Mouse (Mus musculus): ENCODE results near the gene Susd2.

Susd2 gene

DNA sequence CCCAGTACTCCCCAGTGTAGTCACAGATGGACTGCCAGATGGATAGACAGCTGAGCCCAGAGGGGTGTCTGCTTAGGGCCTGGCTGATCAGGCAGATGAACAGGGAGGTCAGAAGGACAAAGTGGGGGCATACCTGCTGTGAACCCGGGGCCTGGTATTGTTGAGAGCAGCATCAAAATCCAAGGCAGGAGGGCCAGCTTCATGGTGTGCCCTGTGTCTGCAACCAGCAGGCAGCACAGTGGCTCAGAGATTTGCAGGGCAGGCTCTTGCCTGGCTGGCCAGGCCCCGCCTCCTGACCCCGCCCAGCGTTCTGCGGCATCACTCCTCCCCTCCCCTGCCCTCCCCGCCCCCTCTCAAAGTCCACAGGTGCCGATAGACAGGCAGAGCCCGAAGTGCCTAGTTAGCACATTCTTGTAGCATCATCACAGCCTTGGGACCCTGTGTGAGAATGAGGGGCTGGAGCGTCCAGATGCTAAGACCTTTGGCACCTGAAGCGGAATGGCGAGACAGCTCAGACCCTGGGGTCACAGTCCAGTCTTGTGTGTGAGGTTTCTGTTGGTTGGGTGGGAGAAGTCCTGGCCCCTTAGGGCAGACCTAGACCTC lies at the start of gene Susd2:
Gene Susd2, minus strand, starts transcription at position 268 of the 603 bp plus-strand sequence.
- DNase-seq = peak; percentile 92

DNA sequence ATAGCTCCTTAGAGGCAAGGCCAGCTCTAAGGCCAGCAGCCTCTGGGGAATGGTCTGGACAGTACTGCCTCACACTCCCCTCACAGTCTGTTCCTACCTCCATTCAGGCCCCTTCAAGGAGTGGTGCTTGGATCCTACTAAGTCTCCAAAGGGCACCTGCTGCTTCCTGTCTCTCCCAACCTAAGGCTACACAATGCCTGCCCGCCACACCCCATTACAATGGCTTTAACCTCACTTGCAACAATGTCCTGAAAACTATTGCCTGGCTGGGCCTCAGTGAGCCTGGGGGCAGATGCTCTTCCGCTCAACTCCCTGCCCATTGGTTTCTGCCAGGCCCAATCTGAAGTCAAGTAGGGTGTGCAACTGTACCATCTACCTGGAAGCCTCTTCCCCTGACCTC lies 44.8 kb upstream of the Susd2 start:
- DNase-seq = no peak

DNA sequence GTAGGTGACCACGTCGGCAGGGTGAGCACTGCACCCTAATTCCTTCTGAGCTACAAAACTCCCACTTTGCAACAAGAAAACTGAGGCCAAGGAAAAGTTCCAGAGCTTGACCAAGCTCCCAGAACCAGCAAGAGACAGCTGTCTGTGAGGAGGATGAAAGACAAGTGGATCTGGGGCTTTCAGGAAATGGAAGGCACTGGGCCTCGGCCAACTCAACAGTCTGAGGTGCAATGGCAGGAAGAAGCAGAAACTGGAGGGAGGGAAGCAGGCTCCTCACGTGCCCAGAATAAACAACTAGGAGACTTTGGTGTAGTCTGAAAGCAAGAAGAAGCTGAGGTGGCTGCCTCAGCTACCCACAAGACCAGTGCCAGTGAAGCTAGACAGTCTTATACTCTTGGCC lies 42.9 kb upstream of the Susd2 start:
- no peak for DNase-seq

DNA sequence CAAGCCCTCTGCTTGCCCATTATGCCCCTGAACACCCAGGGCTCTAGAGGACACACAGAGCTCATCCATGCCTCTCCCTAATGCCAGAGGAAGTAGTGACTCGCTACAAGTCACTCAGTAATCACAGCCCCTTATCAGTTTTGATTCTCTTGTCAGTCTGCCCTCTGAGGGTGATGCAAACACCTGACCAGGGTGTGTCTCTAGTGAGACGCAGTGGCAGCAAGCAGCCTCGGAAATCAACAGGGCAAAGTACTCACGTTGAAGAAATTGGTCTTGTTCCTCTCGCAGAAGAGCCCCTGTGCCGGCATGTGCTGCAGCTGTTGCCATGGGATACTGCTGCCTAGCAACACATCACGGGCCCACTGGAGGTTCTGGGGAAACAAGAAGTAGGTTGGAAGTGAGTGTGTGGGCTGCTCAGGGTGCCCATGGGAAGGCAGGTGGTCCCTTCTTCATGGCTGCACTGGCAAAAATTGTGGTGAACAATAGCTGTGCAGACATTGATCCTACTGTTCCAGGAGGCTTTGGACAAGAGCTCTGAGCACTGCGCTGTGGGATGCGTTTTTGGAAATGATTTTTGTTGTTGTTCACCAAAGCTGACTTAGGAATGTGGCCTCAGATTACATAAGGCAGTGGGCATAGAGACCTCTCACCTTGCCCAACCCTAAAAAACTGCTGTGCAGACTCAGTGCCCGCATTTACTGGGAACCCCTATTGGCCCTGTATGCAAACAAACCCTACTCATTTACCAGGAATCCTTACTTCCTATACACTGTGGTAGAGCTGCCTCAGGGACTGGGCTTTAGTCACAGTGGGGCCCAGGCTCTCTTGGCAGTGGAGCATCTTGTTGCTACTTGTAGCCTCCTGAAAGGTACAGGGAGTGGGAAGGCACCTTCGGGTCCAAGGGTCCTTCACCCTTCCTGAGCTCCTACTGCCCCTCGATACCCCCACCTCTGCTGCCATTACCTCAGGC lies 40.5 kb upstream of the Susd2 start:
- DNase-seq = no peak

DNA sequence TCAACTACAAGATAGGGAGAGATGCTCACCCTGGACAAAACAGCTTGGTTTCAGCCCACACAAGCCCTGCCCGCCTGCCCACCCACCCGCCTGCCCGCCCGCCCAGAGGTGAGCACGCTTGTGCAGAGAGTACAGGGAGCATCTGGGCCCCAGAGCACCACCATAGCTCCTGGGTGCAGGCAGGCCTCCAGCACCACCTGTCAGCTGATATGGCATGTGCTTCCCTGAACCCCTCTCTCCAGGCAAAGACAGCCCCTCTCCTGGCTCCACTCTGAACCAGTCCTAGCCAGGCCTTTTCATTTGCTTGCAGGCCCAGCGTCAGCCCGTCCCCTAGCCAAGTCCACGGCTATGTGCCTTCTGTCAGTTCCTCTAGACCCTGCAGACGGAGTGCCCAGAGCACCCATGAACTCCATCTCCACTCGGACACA lies 36.8 kb upstream of the Susd2 start:
- peak; percentile 68 for DNase-seq

DNA sequence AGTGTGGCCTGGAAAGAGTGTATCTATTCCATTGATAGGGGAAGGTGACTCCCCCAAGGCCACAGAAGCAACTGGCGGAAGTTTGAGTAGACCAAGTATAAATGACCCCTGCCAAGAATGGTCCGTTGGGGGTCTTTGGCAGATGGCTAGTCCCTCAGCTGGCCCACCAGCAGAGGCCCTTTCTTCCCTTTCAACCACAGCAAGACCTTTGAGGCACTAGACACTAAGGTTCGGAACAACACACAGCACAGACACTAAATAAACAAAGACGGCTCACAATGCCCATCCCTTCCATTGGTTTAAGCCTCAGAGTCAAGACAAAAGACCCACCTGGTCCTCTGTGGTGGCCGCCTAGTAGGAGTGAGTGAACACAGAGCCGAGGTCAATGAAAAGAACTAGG lies 35.4 kb upstream of the Susd2 start:
- DNase-seq = no peak

DNA sequence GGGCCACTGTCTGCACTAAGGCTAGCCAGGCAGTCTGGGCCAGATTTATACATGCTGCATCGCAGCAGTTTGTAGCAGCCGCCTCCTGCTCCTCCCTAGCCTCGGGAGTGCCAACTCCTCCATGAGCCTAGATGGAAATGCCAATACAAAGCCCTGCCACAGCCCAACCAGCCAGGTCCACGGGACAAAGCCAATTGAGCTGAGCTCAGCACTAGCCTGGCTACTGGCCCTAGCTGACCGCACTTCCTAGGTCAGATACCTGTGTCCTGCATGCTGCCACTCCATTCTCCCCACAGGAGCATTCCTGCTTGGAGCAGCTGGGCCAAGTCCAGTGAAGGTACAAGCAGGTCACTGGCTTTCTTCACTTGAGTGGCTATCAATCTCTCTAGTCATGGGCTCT lies 34.2 kb upstream of the Susd2 start:
- peak; percentile 83 for DNase-seq

DNA sequence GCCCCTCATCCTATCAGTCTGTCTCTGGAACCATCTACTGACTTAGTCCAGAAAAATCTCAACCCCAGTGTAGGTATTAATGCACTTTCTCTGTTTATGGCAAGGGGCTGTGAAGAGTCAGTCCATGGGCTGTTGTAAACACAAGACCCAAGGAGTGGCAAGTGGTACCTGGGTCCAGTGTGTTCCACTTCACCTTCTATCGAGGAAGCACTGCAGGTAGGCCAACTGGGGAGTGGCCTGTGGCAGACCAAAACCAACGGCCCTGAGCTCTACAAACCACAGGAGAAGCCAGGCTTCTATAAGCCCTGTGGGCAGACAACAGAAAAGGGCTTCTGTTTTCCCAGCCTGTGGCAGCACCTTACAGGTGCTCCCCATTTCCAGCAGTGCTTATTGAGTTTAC lies 33.8 kb upstream of the Susd2 start:
- DNase-seq = no peak

DNA sequence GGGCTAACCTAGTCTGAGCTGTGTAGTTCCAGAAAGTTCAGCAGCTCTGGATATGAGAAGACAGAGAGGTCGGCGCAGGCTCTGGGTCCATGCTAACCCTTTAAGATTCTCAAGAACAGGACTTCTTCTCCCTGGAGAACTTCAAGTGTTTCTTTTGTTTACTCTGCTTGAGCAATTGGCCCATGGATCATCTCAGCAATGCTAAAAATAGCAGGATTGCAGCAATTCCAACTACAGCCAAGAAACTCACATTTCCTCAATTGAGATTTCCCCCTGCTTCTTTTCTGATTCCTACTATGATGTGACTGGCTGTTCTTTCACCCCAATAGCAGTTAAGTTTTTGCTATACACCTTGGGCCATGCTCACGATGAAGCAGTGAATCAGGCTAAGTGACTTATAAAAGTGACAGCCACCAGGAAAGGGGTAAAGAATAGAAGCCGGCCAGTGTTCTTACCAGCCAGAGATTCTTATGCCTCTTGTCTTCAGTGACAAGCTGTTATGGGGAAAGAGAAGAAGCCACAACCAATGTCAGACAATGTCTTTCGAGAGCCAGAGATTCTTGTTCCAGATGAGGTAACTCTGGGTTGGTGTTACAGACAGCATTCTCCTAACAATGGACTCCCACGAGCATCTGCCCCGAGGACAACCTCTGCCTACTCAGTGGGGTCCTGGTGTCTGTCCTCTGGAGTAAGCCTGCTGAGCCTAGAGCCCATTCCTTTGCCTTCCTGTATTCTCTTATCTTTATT lies 33.2 kb upstream of the Susd2 start:
- no peak for DNase-seq

DNA sequence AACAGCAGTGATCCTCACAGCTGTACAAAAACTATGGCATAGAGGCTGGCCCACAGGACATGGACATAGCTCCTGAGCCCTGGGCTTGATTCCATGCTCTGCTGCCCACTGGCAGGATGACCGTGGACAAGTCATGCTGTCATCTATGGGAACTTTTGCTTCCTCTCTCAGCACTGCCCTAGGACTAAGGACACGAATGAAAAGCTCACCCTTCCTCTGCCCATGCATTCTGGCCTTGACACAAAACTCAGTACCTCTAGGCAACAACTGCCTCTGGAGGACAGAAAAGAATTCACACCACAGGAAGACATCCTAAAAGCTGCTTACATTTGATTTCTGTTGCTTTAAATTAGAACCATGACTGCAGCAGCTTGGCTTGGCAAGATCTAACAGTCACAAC lies 32.5 kb upstream of the Susd2 start:
- no peak for DNase-seq

DNA sequence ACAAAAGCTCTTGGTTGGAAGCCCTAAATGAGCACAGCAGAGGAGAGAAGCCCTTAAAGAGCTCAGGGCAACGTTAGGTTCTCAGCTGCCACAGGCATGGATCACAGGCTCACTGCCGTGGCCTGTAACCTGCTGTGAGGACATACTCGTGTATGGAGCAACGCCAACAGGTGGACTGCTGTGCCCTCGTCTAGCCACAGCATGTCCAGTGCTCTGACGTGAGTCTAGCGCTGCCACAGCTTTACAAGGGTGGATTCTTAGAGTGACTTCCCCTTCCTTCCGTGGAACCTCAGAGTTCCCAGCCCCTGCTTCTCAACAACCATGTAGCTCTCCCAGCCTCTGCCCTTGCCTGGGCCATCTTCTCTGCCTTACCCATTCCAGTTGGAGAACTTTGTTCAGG lies 31.8 kb upstream of the Susd2 start:
- no peak for DNase-seq

DNA sequence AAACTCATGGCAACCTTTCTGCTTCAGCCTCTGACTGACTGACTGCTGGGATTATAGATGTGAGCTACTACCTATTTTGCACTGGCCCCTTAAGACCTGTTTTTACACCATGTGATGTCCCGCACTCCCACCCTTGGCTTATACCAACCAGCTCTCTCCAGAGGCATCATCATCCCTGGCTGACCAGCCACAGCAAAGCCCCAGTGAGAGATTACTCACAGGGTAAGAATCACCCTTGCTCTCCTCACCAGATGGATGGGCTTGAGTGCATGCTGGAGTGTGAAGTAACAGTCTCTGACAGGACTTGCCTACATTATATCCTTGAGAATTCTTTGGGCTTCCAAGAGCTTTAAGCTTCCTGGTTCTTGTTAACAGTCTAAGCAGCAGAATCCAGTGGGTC lies 26.1 kb upstream of the Susd2 start:
- DNase-seq = no peak

DNA sequence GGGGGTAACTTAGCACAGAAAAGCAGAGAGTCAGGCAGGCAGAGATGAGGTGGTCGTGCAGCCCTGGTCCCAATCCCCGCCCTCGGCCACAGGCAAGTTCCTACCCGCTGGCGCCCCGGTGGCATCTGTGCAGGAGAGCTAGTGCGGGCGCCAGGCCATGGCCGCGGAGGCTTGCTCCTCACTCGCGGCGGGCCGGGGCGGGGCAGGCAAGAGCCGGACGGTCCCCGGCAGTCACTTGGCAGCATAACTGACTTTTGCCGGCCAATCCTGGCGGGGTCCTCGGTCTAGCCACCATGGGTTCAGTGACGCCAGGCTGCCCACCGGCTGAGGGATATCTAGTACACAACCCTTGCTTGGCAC lies 24.1 kb upstream of the Susd2 start:
- DNase-seq = peak; percentile 88

DNA sequence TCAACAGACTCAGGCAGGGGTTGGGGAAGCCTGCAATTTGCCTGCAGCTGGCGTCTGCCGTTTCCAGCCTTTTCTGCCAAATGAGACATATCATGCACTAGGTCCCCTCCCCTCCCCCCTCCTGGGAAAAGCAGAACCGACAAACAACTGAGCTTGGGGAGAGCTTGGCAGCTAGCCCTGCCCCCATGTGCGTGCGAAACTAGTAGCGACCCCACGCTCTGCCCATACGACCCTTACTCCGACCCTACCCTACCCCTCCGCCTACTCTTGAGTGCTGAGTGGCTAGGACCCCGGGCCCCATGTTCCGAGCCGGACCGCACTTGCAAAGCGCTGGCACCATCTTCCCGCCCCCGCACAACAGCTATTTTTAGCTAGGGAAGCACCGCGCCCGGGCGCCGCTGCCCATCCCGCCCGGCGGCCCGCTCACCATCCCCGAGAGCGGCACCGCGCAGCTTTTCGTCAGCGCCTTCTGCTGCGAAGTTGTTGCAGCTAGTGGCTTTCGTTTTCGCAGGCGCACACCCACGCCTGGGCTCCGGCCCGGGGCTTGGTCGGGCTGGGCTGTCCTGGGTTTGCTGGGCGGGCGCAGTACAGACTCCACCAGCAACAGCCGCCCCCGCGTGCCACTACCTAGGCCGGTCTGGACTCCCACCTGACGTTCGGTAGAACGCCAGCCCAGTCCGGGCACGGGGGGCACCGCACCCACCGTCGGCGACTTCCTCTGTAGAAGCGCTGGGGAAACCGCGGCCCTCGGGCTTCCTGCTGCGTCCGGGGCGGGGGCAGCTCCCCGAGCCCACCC lies 23.5 kb upstream of the Susd2 start:
- DNase-seq = peak; percentile 87

DNA sequence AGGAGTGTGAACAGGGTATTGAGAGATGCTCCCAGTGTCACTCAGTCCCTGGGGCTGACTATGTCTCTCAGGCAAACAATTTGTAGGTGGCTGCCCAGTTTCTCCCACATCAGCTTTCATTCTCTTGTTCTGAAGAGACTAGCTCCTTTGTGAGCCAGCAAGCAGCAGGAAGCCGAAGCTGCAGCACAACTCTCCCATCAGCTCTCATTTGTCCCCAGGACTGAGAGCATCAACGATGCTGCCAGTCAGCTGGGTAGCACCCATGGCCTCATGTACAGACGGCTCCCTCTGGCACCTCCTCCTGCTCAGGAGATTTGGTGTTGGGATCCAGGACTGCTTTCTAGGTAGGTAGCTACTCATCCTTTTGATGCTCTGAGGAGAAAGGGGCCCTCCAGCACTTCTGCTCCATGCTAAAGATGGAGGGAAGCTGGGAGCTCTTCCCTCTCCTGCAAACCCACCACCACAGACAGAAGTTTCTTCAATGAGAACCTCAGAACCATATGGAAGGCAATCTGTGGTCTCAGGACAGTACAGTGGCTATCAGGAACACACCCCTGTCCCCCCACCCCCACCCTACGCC lies 22.7 kb upstream of the Susd2 start:
- DNase-seq = peak; percentile 67

DNA sequence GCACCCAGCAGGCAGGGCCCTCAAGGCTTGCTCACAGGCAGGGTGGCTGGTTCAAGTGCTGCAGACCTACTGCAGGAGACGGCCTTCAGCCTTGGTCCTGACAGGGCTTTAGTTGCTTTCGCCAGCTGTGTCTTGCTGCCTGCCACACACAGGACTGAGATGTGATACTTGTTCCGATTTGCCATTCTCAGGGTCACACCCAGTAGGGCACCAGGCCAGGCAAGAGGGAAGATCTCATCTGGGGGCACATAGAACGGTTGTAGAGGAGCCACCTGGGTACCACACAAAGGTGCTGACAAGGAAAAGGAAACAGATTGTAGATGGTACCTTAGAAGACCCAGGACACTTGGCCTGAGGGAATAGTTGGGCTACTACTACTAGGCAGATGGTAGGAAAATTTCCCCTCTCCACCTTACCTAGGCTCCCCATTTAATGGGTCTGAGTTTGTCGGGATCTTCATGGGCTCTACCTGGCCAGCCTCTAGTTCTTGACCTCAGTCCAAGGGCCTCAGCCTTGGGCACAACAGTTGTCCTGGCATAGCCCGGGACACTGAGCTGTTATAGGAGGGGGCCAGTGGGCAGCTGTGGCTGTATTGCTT lies 21.0 kb upstream of the Susd2 start:
- DNase-seq = no peak

DNA sequence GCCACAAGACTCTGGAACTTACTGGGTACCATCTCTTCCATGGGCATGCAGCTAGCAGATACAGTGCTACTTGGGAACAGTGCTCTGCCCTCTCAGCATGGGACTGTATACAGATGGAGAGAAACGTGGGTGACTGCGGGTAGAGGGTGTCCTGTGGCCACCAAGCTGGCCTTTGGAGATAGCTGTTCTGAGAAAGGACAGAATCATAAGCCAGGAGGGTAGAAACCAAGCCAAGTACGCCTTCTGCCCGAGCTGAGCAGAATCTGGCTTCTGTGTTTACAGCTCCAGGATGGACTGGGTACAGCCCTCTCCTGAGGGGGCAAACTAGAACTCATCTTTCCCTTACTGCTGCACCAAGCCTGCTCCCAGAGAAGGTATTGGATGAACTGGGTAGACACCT lies 18.8 kb upstream of the Susd2 start:
- DNase-seq = peak; percentile 95

DNA sequence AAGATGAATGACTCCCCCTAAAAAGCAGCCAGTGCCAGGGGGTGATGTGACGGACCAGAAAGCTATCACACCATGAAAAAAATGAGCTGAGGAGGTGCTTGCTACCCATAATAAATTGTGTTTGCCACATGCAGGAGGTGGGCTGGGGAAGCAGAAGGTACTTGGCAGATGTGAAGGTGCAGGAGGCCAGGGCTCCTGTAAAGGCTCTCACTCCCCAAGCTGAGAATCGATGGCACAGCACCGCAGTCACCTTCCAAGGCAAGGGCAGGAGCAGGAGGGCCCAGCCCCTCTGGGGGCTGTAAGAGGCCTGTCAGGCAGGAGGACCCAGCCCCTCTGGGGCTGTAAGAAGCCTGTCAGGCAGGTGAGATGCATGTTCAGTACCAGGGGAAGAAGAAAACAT lies 18.1 kb upstream of the Susd2 start:
- DNase-seq = no peak

DNA sequence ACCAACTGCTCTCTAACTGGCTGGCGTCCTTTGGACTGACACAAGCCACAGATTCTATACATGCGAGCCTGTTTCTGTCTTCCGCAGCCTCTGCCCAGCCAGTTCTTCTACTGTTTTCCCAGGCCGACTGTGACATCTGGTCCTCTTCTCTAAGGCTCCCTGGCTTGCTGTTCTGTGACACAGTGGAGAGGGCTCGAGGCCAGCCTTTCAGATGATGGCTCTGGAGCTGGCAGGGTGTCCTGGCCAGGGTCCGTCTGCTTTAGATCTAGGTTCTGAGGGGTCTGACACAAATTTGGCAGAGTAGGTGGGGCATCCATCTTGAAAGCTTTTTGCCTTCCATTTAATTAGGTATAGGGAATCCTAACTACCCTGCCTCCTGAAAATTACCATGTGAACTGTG lies 17.6 kb upstream of the Susd2 start:
- peak; percentile 72 for DNase-seq

DNA sequence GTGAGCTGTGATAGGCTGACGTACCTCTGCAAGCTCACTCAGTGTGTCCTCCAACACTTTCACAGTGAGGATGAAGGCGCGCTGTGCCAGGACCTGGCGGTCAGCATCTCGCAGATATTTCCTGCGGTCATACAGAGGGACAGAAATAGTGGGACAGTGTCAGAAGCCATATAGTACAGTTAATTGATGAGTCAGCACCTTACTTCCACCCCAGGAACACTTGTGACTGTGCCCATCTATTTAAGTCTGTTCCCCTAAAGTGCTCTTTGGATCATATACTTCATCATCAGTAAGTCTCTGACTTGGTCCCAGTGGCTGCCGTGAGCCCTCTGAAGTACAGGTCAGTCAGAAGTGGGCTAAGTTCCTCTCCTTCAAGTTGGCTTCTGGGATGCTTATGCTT lies 14.0 kb upstream of the Susd2 start:
- no peak for DNase-seq

DNA sequence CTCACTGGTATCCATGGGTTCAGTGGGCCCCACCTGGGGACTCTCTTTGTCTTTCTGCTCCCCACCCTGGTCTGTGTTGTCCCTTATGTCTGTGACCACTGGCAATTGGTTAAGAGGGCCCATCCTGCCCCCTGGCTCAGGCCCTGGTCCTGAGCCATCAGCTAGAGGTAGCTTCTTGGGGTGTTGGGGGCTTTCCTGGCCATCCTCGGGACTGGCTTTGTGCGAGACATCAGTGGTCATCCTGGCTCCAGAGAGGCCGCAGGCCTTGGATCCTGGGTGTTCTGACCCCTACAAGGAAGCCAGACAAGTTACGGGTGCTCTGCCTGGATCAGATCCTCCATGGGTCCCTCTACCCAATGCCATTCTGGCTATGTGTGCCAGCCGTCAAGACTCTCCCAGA lies 13.4 kb upstream of the Susd2 start:
- no peak for DNase-seq

DNA sequence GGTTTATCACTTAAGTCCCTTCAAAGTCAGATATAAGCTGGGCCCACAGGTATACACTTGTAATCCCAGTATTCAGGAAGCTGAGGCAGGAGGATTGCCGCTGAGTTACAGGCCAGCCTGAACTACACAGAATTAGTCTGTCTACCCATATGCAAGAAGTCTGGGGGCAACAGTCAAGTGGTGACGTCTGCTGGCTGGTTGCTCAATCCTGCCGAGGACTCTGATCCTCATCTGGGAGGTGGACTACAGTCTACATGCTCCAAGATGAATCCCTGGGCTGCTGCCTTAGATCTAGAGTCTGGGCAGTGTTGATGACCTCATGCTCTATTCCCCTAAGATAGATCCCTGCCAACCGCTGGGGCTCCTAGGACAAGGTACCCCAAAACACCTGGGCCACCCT lies 10.2 kb upstream of the Susd2 start:
- DNase-seq = no peak

Measured in cerebellum, adult 11-12 months (tissue).